Mouse (Mus musculus): ENCODE measurements around the gene Egf.

Gene Egf

DNA sequence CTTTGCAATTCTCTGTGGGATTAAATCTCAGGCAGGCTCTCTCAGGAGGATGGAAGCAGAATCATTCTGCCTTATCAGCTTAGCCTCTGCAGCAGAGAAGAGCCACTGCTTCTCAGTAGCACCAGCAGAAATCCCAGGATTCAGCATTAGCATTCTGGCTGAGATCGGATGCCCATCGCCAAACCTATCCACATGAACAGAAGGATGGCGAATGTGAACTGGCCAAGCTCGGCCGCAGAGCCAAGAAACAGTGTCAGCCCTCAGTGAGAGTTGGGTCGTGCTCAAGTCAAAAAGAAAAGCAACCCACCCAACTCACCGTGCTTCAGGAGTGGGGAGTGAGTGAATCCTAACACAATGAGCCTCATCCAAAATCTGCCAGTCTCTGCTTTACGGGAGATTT, 103.4 kb downstream of the Egf start:
- no peak for DNase-seq (ENCODE audit: low spot score in 2 of 2)

DNA sequence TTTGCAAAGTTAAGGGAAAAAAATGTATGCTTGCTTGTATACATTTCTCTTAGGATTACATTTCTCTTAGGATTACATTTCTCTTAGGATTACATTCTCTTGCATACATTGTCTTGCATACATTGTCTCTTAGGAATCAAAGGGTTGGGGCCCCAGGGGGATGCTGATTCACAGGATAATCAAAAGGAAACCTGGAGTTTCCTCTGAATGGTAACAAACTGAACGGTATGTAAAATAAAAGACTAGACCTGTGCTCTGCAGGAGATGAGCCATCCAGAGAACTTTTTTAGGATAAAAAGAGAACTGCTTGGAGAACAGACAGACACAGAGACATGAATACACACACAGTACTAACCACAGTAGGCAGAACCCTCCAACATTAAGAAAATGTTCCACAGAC, 104.2 kb downstream of the Egf start:
- no peak for DNase-seq (ENCODE audit: low spot score in 2 of 2)

DNA sequence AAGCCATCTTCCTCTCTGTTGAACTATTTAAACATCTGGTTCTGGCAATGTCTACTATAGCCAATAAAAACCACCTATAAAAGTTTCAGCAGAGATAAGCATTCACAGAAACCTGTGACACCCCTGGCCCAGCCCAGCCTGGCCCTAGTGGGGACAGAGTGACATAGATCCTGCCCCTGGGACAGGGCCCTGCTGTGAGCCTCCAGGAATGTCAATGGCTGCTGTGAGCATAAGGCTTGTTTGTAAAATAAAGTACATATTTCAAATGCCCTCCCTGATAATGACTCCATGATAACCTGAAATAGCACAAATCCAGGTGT, 104.9 kb downstream of the Egf start:
- DNase-seq (ENCODE audit: low spot score in 2 of 2): no peak

DNA sequence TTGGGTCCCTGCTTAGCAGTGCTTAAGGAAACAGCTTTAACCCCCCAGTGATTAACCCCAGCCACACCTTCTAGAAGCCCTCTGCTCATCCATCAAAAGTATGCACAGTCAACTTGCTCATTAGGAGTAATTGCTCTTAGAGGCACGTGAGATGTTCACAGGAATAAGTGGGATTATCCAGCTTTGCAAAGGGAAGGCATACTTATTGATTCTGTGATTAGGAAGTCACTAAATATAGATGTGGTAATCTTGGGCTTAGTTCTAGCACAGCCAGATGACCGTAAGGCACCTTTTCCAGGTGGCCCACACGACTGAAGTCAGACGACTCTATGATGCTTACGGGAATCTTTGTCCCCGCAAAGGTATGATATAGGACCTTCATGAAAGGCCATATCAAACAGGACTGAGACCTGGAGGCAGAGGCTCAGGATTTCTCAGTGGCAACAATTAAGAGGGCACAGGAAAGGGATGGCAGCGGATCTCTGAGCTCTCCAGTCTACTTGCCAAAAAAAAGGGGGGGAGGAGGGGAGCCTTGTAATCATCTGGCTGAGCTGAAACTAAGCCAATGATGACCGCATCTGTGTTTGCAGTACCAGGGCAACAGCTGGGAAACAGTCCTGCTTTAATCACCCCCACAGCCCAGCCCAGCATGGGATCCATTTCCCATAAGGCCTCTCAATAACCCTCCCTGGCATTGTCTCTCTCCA, 105.4 kb downstream of the Egf start:
- no peak for DNase-seq (ENCODE audit: low spot score in 2 of 2)

DNA sequence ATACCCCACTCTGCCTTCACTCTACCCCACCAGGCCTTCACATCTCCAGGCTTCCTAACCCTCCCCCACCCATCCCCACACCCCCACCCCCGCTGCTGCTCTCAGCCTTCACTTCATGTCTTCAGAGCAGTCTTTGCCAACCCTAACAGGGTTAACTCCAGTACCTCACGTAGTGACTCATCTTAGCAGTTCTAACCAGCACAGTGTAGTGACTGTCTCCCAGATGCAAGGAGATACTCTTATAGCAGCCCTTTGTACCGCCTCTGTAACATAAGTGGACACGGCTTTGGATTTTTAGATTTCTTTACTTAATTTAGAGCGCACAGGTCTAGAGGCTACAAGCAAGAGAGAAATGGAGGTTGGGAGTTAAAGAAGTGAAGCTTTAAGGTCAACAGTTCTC, 106.5 kb downstream of the Egf start:
- no peak for DNase-seq (ENCODE audit: low spot score in 2 of 2)

DNA sequence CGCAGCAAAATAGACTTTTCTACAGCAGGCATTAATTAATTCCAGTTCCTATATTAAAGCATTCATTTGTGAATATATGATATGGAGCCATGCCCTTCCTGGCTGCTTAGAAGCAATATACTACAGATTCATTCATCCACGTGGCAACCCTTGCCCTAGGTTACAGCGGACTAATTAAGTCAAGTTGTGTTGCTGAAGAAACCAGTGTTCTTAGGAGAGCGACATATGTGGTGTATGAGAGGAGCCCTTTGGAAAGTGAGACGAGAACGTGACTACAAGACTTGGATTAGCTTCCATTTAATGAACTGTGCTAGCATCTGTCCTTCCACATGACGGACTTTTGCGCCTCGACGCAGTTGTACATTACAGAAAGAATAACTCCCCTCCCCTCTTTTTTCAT, 107.8 kb downstream of the Egf start:
- DNase-seq (ENCODE audit: low spot score in 2 of 2): no peak

DNA sequence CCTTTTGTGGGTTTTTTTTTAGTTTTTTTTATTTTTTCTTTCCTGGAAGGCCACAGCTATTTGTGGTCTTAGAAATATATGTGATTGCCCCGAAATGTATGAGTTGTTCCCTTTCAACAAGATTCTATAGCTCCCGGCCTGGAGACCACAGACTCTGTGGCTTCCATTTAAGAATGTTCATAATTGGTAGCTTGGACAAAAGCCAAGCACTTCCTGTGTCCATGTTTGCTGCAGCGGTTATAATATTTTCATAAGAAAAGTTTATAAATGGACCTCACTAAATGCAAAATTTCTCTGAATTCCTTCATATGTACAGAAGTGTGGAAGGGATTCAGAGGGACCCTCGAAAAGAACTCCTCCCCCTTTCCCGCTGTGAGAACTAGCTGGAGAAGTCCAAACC, 108.3 kb downstream of the Egf start:
- no peak for DNase-seq (ENCODE audit: low spot score in 2 of 2)

DNA sequence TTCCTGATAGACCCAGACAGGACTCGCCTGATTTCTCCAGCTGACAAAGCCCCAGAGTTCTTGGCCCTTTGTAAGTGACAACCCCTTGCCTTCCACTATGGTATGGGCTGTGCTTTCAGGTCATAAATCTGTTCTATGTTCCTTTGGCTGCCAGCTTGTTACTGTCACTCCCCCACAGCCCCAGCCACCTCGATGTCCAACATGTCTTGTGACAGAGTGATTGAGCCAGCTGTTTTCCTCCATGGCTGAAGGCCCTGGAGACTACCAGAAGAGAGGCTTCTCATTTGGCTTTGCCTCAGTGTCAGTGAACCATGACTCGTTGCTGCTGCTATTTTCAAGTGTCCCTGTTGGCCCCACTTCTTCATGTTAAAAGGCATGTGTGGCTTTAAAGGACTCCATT, 109.7 kb downstream of the Egf start:
- no peak for DNase-seq (ENCODE audit: low spot score in 2 of 2)

DNA sequence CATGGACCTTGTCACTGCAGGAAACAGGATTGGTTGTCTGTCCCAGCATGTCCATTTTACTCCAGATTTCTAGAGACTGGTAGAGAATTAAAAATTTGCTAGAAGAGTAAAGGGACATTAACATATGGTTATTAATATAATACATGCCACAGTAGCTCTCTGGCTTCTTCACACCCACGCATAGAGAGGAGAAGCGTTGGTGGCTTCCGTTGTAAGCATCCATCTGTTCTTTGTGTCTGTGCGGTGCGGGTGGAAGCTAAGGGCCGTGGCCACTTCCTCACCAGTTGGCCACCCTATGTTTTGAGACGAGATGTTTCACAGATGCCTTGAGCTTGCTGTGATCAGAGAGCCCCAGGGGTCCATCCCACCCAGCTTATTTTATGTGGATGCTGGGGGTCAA, 113.5 kb downstream of the Egf start:
- DNase-seq (ENCODE audit: low spot score in 2 of 2): no peak

DNA sequence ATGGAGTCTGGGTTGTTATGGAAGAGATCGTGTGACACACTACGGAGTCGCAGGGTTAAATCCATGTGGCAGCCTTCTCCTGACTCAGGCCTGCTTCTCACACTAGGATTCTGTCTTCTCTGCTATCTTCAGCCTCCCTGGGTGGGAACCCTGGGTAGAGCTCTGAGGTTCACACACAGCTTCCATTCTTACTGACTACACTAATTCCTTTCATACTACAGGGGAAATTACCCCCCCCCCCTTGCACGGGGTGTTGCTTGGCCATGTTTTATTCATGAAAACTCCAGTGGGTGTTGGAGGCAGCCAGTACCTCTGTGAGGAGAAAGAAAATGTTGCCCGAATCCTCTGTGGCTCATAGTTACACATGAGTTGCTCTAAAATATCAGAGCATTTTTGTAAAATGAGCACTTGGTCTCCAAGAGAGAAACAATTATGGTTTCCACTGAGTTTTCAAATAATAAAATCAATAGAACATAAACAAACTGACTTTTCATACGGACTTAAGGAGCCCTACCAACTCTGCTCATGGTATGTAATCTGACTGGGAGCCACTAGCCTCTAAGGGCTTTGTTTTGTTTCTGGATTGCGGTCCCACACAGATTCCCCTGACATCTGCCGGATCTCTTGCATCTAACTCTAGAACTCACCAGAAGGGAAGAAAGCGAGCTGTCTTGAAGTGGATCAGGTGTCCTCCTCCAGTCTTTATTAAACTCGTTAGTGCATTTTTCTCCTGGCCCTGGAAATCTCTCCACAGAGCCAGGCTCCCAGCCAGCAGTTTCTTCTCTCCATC, 114.7 kb downstream of the Egf start:
- DNase-seq (ENCODE audit: low spot score in 2 of 2): peak in 1 of 2 experiments; percentile 47

DNA sequence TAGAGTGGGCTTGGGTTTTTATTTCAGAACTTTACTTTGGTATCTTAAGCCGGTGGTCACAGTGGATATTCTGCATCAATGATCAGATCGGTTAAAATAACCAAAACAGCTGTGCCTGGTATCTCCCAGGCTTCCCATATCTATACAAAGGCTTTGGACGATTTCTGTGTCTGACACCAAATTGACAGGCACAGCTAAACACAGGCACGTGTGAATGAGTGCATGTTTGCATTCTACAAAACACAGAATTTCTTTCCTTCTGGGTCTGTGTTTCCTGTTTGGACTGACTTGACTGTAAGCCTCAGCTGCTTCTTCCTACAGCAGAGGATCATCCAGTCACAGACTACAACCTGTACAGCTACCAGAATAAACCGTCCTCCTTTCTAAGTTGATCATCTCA, 115.4 kb downstream of the Egf start:
- no peak for DNase-seq (ENCODE audit: low spot score in 2 of 2)

DNA sequence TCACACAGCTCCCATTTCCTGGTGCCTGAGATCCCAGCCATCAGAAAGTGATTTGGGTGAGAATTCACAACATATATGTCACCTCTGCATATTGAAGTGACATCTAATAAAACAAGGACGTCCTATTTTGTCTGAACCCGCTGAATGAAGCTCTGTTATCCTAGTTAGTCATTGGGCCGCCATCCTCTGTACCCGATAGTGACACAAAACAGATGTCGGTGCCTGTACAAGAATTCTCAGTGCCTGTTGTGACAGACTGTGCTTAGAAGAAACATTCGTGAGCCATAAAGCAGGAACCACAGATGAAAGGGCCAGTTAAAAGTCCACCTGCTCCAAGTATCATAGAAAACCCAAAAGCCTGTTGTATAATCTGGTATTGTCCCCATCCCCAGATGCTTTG, 117.7 kb downstream of the Egf start:
- no peak for DNase-seq (ENCODE audit: low spot score in 2 of 2)

DNA sequence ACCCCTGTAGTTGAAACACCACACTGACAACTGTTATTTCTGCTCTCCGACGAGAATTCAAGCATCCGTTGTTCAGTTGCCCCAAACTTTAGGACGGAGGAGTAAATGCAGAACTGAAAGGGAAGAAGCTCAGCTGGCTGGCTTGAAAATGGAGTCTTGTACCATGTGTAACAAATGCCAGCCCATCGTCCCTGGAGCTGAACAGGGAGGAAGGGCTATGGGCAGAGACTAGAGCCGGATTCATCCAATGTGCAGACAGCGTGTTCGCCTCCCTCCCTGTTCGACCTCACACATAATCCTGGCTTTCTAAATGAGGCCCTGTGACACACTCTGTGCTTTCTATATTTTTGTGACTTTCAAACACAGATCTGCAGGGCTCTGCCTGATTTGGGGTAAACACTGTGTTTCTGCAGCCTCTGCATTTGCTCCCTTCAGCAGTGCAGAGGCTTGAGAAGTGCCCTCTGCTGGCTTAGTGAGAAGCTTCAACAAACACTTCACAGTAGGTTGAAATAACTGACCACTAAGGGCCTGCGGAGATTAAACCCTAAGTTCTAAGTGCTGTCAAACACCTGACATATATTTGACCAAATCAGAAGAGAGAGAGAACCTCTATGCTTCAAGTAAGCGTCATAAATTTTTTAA, 120.7 kb downstream of the Egf start:
- peak in 1 of 2 experiments; percentile 36 for DNase-seq (ENCODE audit: low spot score in 2 of 2)

DNA sequence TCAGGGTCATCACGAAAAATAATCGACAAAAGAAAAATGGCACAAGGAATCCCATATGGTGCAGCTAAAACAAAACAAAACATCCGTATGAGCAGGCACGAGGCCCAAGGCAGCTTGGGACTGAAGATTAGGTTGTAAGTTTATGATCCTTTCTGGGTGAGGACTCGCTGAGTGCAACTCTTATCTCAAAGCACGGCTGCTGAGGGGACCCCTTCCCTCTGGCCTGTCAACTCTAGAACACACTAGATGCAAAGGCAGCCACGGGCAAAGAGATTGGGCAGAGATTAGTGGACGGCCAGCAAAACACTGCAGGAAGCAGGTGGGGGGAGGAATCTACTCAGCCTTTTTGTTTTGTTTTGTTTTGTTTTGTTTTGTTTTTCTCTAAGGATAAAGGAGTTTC, 121.6 kb downstream of the Egf start:
- DNase-seq (ENCODE audit: low spot score in 2 of 2): no peak

DNA sequence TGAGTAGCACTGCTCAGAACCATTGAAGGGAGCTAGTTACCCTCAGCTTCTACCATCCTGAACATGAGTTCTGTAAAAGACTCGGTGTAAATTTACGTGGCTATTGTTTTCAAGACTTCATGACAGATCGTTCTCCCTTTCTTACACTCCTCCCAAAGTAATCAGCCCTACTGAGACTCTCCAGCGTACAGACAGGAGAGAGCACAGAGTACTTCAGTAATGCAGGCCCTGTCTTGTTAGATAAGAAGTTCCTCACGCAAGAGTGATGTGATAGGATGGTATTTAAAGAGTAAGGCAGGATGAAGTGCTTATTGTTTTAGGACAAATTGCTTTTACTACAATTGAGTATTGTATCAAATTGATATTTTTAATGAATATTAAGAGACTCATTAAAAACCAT, 123.3 kb downstream of the Egf start:
- no peak for DNase-seq (ENCODE audit: low spot score in 2 of 2)

DNA sequence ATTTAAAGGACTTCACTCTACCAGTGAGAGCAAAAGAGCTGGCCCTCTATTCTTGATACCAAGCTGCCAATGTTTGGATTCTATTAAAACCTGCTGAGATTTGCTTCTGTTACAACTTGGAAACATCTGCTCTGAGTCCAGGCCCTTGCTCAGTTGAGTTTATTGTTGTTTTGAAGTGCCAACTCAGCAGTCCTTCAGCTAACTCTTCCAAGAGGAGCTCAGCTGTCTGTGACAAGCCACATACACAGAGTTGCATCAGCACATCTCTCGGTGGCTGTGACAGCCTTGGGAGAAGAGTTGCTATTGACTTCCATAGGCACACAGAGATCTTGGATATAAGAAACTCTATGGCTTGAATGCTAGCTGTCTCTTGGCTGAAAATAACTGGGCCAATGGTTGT, 124.1 kb downstream of the Egf start:
- DNase-seq (ENCODE audit: low spot score in 2 of 2): no peak

All from frontal cortex, postnatal 10 days (tissue).